Mouse (Mus musculus) thymus, postnatal 25 days (tissue): ENCODE data around the gene Epn2.
"Not testable (repeated sequence)": the region's sequence is repeated elsewhere in the genome, so short reads cannot be mapped to it uniquely, and the experiment has no call there.

ENCODE experiments used
- DNase-seq: peaks from one replicate; pipeline ENCODE4 v3.0.0; 2022

Gene Epn2

GRCm38 (mm10) chr11:61590516-61591213 lies 11.2 kb upstream of the Epn2 start:
- no peak for DNase-seq

DNA sequence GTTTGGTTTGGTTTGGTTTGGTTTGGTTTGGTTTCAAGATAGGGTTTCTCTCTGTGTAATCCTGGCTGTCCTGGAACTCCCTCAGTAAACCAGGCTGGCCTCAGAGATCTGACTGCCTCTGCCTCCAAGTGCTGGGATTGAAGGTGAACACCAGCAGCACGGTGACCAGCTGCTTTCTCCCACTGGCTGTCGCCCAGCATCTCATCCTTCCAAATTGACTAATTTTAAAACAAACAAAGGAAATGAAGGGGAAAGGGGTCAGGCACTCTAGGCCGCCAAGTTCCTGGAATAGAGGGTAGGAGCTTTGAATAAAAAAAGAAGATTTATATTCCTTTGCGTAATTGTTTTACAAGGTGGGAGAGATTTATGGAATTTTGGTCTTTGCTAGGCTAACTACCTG lies 5.9 kb upstream of the Epn2 start:
- DNase-seq, result no peak

DNA sequence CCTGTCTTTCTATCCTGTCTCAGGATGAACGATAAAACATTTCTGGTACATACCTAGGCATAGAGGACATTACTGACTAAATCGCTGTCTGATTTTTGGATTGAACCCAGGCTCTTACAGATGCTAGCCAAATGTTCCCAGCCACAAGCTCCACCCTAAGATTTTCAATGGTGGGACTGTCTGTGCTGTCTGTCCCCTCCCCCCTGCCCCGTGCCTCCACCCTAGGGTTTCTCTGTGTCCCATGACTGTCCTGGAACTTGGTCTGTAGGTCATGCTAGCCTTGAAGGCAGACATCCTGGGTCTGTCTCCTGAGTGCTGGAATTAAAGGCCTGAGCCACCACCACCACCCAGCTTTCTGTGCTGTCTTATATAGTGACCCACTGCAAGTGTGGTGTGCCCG lies 5.3 kb upstream of the Epn2 start:
- no peak for DNase-seq

GRCm38 (mm10) chr11:61584096-61584495 lies 4.6 kb upstream of the Epn2 start:
- DNase-seq, result no peak

DNA sequence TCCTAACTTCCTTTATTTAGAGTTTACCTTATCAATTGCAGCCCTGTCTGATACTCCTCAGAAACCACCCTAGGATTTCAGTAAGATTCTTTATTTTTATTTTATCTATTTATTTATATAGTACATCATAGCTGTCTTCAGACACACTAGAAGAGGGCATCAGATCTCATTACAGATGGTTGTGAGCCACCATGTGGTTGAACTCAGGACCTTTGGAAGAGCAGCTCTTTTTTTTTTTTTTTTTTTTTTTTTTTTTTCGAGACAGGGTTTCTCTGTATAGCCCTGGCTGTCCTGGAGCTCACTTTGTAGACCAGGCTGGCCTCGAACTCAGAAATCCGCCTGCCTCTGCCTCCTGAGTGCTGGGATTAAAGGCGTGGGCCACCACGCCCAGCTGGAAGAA lies 3.3 kb upstream of the Epn2 start:
- not testable (repeated sequence) for DNase-seq

DNA sequence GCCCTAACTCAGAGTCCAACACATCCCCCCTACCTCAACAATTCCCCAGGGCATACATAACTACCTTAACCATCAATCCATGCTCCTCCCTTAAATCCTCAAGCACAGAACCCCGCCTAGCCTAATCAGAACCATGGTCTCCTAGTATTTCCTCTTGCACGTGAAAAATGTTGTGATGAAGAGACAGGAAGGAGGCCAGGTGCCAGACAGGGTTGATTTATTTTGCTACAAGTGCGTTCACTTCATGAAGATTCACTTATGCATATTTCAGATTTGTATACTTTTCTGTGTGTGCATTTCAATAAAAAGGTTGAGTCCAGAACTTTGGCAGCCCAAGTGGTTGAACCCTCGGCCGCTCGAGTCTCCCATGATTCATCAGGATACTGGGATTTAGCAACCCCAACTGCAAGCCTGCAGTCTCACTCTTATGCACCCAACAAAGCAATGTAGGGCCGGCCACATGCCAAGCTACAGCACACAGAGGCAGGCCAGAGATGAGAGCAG lies 443 bp upstream of the Epn2 start:
- DNase-seq, result no peak

DNA sequence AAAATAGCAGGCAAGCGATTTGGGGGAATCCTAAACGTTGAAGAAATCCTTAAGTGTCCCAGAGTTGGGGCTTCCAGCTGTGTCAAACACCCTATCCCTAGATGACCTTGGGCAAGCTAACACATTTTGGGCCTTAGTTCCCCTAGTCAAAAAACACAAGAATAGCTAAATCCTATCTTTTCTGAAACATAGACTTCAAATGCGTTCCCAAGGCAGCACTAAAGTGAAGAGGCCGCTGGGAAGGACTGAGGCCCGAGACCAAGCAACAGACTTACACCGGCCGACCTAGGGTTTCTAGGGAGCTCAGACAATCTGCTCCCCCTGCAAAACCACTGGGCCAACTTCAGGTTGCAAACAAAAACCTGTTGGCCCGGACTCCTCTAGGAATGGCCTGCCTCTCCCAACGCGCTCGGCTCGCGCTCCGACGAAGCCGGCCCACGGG lies 925 bp downstream of the Epn2 start:
- DNase-seq, result no peak

DNA sequence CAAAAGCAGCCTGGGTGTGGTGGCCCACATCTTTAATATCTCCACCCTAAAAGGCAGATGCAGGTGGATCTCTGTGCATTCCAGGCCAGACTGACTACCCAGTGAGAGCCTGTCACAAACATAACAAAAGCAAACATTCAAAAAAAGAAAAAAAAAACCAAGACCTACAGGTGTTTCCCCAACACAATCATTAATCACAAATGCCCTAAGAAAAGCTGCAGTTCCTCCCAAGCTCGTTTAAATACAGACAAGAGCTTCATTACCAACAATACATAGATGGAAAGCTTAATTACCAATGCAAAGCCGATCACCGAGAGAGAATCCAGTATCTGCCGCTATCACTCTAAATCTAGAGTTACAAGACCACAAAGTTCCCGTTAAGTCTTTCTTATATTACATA lies 1.5 kb downstream of the Epn2 start:
- DNase-seq, result no peak

DNA sequence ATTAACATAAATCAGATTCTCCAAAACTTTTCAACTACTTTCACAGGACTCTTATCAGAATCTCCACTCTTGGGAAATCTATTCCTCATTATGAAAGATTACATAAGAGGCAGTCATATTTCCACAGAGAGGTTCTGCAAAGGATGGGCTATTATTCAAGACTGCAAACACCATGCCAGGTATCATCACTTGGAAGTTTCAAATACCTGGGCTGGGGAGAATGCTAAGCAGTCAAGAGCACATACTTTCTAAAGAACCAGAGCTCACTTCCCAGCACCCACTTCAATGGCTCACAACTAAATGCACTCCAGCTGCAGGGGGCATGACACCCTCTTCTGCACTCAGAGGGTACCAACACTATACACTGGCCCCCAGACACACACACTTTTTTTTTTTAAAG lies 2.1 kb downstream of the Epn2 start:
- DNase-seq, result no peak

DNA sequence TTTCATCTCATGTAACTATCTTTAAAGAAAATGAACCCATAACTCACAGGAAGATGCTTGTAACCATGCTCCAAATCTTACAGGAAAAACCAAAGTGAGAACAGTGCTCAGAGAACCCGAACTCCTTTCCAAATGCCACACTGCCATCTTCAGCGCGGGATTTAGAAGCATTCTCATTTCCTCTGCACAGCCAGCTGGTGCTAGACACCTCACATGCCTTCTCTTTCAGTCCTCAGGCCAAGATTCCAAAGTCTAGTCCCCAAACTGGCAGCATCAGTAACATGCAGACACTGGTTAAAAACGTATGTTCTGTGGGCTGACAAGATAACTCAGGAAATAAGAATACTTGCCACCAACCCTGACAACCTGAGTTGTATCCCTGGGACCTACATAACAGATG lies 6.2 kb downstream of the Epn2 start:
- DNase-seq, result no peak

DNA sequence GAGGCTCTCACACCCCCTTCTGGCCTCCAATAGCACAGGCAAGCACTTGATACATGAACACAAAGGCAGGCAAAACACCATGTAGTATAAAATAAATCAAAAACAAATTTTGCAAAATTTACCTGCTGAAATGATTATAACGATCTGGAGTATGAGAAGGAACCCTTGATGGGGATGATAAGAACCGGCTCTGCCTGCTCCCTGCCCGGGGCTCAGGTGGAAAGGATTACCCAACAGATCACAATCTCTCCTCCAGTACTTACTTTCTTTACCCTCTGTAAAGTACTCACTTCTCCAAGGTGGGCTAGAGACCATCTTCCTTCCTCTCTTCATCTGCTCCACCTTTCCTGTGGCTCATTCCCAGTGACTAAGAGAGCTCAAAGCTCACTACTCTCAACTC lies 8.3 kb downstream of the Epn2 start:
- DNase-seq, result no peak

DNA sequence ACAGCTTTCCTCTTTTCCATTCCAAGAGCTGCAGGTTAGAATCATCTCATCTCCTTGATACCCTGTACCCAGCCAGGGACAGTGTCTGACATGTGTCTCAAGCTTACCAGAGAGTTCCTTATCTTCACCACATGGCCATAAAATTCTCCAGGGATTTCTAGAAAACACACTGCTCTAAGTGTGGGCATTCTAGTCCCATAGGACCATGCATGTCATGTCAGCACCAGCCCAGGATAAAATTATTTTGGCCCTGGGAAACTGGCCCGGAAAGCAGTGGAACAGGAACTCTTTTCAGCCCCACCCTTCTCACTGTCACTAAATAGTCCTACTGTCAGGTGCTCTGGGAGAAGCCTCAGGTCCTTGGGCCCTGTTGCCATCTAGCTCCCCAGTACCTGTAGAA lies 9.8 kb downstream of the Epn2 start:
- DNase-seq, result no peak

DNA sequence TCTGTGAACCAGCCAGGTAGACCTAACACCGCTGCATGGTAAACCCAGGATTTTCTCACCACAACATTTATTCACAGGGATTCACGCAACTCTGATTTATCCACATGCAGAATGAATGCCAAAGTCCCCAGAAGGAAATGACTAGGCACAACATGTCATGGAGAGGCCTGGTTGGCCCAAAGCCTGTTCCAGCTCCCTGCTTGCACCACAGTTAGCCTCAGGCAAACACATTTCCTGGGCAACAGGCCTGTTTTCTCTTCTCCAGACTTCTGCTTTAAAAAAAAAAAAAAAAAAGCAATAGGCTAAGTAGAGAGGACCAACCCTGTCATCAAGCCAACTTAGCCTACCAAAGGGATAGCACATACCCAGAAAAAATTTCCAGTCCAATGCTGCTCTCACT lies 14.9 kb downstream of the Epn2 start:
- no peak for DNase-seq

GRCm38 (mm10) chr11:61563939-61564338 lies 15.5 kb downstream of the Epn2 start:
- DNase-seq, result no peak

GRCm38 (mm10) chr11:61562421-61562820 lies 17.1 kb downstream of the Epn2 start:
- DNase-seq, result no peak

DNA sequence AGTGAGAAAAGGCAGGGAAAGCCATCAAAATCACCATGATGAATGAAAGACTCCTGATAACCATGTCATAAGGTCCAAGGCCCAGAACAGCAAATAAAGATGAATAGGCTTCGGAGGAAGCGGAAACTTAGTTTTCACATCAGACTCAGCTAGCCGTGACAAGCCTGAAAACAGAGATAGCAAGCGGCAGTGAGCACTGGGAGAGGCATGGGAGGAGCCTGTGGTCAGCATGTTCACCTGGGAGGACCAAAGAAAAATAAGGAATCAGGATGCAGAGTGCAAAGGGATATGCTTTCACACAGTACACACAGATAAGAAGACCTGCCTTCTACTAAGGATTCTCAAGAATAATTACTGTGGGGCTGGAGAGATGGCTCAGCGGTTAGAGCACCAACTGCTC lies 19.9 kb downstream of the Epn2 start:
- no peak for DNase-seq

DNA sequence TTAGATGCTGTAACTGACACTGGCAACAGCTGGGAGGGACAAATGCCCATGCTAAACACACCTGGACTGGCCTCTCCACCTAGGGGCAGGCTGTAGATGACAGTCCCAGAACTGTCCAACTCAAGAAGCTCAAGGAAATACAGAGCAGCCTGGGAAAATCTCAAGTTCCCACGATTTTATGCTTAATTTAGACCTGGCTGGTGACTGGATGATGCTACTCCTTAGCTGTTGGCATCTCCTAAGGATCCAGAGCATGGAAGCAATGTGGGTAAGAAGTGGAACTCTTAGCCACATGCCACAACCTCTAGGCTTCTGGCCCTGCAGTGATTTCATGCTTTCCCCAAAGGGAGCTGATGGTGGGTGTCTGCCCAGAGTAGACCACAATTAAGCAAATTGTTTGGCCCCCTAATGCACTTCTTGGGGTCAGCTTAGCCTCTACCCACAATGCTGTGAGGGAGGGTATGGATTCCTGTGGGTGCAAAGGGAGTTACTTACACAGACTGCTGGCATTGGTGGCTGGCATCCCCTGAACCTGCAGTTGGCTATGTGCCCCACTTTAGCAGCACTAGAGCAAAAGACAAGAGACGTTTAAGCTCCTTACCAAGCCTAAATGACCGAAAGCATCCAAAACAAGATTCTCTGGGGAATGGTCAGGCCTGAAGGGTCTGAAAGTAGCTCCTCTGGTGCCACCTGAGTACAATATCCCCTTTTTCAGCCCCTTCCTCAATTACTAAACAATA lies 26.3 kb downstream of the Epn2 start:
- DNase-seq, result no peak

DNA sequence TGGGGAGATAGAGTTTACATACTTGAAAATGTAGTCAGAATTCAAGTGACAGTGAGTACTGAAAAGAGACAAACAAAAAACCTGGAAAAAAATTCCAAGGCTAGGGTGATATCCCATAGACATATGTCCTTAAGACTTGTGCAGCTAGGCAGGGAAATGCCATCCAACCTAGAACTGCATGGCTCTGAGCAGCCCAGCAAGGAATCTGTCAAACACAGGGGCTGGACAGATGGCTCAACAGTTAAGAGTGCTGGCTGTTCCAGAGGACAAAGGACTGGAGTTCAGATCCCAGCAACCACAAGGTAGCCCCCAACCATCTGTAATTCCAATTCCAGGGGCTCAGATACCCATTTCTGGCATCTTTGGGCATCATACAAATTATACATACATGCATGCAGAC lies 28.9 kb downstream of the Epn2 start:
- no peak for DNase-seq

DNA sequence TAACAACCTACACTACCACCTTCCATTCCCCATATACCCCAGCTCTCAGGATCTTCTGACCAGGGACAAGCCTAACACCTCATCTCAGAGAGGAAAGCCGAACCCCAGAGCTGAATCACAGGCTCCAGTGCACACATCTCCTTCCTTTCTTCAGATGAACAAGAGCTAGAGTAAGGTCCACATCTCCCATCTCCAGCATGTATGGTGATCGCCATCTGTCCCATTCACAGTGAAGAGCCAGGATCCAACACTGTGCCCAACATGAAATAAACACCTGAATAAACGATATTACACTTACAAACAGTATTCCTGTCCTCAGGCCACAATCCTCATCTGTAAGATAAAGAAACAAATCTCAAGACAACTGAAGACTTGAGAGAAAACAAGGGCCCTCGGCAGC lies 31.8 kb downstream of the Epn2 start:
- DNase-seq, result no peak

GRCm38 (mm10) chr11:61546452-61546851 lies 33.0 kb downstream of the Epn2 start:
- no peak for DNase-seq

DNA sequence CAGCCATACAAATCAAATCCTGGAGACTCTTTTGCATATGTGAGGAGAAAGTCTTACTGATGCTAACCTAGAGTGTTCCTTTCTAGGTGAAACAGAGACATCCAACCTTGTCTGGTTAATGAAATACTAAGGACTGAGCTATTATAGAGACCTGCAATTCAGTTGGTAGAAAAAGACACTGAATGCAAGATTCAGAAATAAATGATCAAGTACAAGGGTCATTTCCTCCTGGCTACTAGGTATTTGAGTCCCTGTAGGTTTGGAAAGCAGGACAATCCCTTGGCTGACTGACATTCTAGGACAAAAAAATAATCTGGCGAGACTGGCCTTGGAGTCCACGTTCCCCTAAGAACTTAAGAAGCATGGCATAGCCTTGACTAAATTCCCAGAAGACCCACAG lies 33.9 kb downstream of the Epn2 start:
- no peak for DNase-seq

GRCm38 (mm10) chr11:61541106-61541505 lies 38.4 kb downstream of the Epn2 start:
- no peak for DNase-seq

DNA sequence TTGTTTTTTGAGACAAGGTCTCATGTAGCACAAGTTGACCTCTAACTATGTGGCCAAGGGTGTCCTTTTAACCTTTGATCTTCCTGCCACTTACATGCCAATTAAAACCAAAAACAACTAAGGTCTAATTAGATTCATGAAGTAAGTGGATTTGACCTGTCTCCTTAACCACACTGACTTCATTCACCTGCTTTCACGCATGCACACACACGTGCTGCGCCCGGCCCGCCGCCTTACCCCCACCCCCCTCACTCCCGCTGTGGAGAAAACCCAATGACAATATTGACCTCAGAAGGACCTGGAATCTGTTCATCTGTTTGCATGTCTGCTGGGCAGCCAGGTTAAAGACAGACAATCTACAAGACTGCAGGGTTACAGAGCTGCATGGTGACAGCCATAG lies 38.8 kb downstream of the Epn2 start:
- no peak for DNase-seq

GRCm38 (mm10) chr11:61537362-61537761 lies 42.1 kb downstream of the Epn2 start:
- DNase-seq, result no peak

- DNase-seq, result no peak
These were observed 42.5 kb downstream of the Epn2 start for GRCm38 (mm10) chr11:61536952-61537351.
